In genomic region chr14:8999815-9000214, GRCm38 (mm10) we compare ENCODE assay signal across 27 mouse cellular contexts.
DNase-seq lines count a peak whose midpoint lies in the region; ATAC-seq and TF ChIP-seq lines count a peak whose summit lies in the region.
"Had no signal": no experiment of that assay in that cellular context is flagged by ENCODE, and none has a peak within 500 bp of the region (broad histone marks: within the 10 kb centered on the region; RNA-seq: fewer than 3 reads in every experiment).

No protein-coding gene starts in this region.

- 0 out of 2 replicates have a peak, but pooled peaks cover 5% of the 10 kb centered on the region for H3K4me1 ChIP-seq in heart, embryonic 15.5 days (replicated peaks)
- peaks cover 7% of the 10 kb centered on the region; the same call in 1 of the 2 replicates for H3K4me1 ChIP-seq in midbrain, embryonic 13.5 days (replicated peaks)
- 0 out of 2 replicates have a peak, but pooled peaks cover 4% of the 10 kb centered on the region for H3K4me1 ChIP-seq in midbrain, postnatal 0 days (ENCODE audit: insufficient read depth, low read length)
- H3K4me1 ChIP-seq: embryonic facial prominence, embryonic 12.5 days; embryonic facial prominence, embryonic 15.5 days had no signal

- DNase-seq in heart, postnatal 4 days = no peak
- no peak for DNase-seq in midbrain, postnatal 0 days (ENCODE audit: low spot score)
- DNase-seq in retina, embryonic 14.5 days (ENCODE audit: low spot score) = peak; percentile 54
- DNase-seq in retina, postnatal 1 day = no peak
- DNase-seq in left cerebral cortex, adult 2 months (ENCODE audit: extremely low spot score in 1 of 2, low spot score in 2 of 2) = no peak
- DNase-seq: adrenal gland, postnatal 10 days; adrenal gland, postnatal 36 days; B cell, adult 2 months; cerebellum, adult 11 months; cerebellum, adult 2 months; cerebellum, adult 9-11 months; cerebellum, postnatal 25 days; forebrain, postnatal 0 days; gastrocnemius, adult 2 months; gastrocnemius, postnatal 14 days had no signal

- no peaks in the 10 kb centered on the region for H3K36me3 ChIP-seq in heart, embryonic 15.5 days
- no peaks in the 10 kb centered on the region for H3K36me3 ChIP-seq in midbrain, embryonic 13.5 days
- H3K36me3 ChIP-seq in midbrain, postnatal 0 days (ENCODE audit: insufficient read depth, low read length) = no peaks in the 10 kb centered on the region
- H3K36me3 ChIP-seq: embryonic facial prominence, embryonic 12.5 days; embryonic facial prominence, embryonic 15.5 days; G1E had no signal

- no peak overlapping the region for H3K4me2 ChIP-seq in heart, embryonic 15.5 days
- H3K4me2 ChIP-seq in midbrain, embryonic 13.5 days (replicated peaks) = no peak overlapping the region
- no peak overlapping the region for H3K4me2 ChIP-seq in midbrain, postnatal 0 days (ENCODE audit: low read depth, low read length, poor library complexity, severe bottlenecking)
- H3K4me2 ChIP-seq: embryonic facial prominence, embryonic 12.5 days; embryonic facial prominence, embryonic 15.5 days; heart, embryonic 11.5 days; hindbrain, embryonic 14.5 days had no signal

- no peak for ATAC-seq in heart, embryonic 15.5 days (replicated peaks; ENCODE audit: insufficient number of reproducible peaks, insufficient read depth, low FRiP score, low read depth)
- peak; percentile 58; the same call in 1 of the 2 replicates for ATAC-seq in midbrain, embryonic 13.5 days
- ATAC-seq in midbrain, postnatal 0 days (ENCODE audit: low FRiP score) = no peak
- ATAC-seq: forebrain, embryonic 14.5 days; forebrain, postnatal 0 days; hindbrain, postnatal 0 days; inflammation-experienced regulatory T-cells, adult 6 months; Patski had no signal

- intact Hi-C loops in left cerebral cortex, adult 2 months (cut with DNase I) = no loop called here

- H3K9me3 ChIP-seq in heart, embryonic 15.5 days (replicated peaks) = no peaks in the 10 kb centered on the region
- no peaks in the 10 kb centered on the region for H3K9me3 ChIP-seq in midbrain, embryonic 13.5 days
- H3K9me3 ChIP-seq in midbrain, postnatal 0 days (ENCODE audit: low read length) = no peaks in the 10 kb centered on the region
- H3K9me3 ChIP-seq: embryonic facial prominence, embryonic 12.5 days; embryonic facial prominence, embryonic 15.5 days; G1E had no signal

- no peaks in the 10 kb centered on the region for H3K27me3 ChIP-seq in heart, embryonic 15.5 days
- H3K27me3 ChIP-seq in midbrain, embryonic 13.5 days = no peaks in the 10 kb centered on the region
- no peaks in the 10 kb centered on the region for H3K27me3 ChIP-seq in midbrain, postnatal 0 days (ENCODE audit: insufficient read depth, low read length)
- H3K27me3 ChIP-seq: CH12.LX; embryonic facial prominence, embryonic 12.5 days; embryonic facial prominence, embryonic 15.5 days; Patski had no signal

- H3K9ac ChIP-seq in heart, embryonic 15.5 days = no peak overlapping the region
- H3K9ac ChIP-seq in midbrain, embryonic 13.5 days (replicated peaks) = no peak overlapping the region
- H3K9ac ChIP-seq in midbrain, postnatal 0 days (replicated peaks; ENCODE audit: low read length, poor library complexity, severe bottlenecking) = no peak overlapping the region
- H3K9ac ChIP-seq: embryonic facial prominence, embryonic 12.5 days; embryonic facial prominence, embryonic 15.5 days; forebrain, postnatal 0 days; hindbrain, embryonic 14.5 days had no signal

- no peak for TF ChIP-seq CTCF in midbrain, postnatal 0 days (IDR thresholded peaks at IDR 0.05)
- TF ChIP-seq CTCF in left cerebral cortex, adult 2 months (IDR thresholded peaks at IDR 0.05) = no peak

- H3K4me3 ChIP-seq in heart, embryonic 15.5 days = no peak overlapping the region
- no peak overlapping the region for H3K4me3 ChIP-seq in midbrain, embryonic 13.5 days (replicated peaks)
- H3K4me3 ChIP-seq in midbrain, postnatal 0 days (ENCODE audit: low read depth, low read length) = no peak overlapping the region
- H3K4me3 ChIP-seq in left cerebral cortex, adult 2 months = no peak overlapping the region
- H3K4me3 ChIP-seq: embryonic facial prominence, embryonic 12.5 days; embryonic facial prominence, embryonic 15.5 days; gastrocnemius, adult 2 months had no signal

- 72% methylated on average over 1 of the region's 1 CpGs for WGBS in heart, embryonic 15.5 days
- 31% methylated on average over 1 of the region's 1 CpGs for WGBS in midbrain, embryonic 13.5 days
- WGBS in midbrain, postnatal 0 days = 31% methylated on average over 1 of the region's 1 CpGs

- peak overlapping the region; percentile 81; the same call in 1 of the 2 replicates for H3K27ac ChIP-seq in heart, embryonic 15.5 days
- no peak overlapping the region for H3K27ac ChIP-seq in midbrain, embryonic 13.5 days
- no peak overlapping the region for H3K27ac ChIP-seq in midbrain, postnatal 0 days (ENCODE audit: low read depth, low read length)
- no peak overlapping the region for H3K27ac ChIP-seq in left cerebral cortex, adult 2 months
- H3K27ac ChIP-seq: embryonic facial prominence, embryonic 12.5 days; embryonic facial prominence, embryonic 15.5 days; gastrocnemius, adult 2 months; hindbrain, embryonic 14.5 days; hindbrain, postnatal 0 days had no signal
